ENCODE assay signal across 19 mouse cellular contexts in genomic region chr2:7017384-7018113, GRCm38 (mm10).
"Had no signal": no experiment of that assay in that cellular context is flagged by ENCODE, and none has a peak within 500 bp of the region (broad histone marks: within the 10 kb centered on the region; RNA-seq: fewer than 3 reads in every experiment).

No protein-coding gene starts in this region.

- DNase-seq: lung, adult 18-20 months; lung, embryonic 14.5 days; lung, postnatal 10 days; lung, postnatal 4 days; midbrain, embryonic 14.5 days; retina, postnatal 1 day; right cerebral cortex, adult 18-20 months; right cerebral cortex, postnatal 25 days; right cerebral cortex, postnatal 4 days; spleen, adult 18-20 months; thymus, adult 18-20 months; thymus, postnatal 14 days; thymus, postnatal 36 days had no signal

- H3K9me3 ChIP-seq: liver, embryonic 15.5 days; midbrain, embryonic 10.5 days; midbrain, embryonic 12.5 days; neural tube, embryonic 12.5 days had no signal

- H3K4me1 ChIP-seq: liver, embryonic 15.5 days; neural tube, embryonic 12.5 days had no signal

- H3K36me3 ChIP-seq: liver, embryonic 15.5 days; midbrain, embryonic 10.5 days; midbrain, embryonic 12.5 days; neural tube, embryonic 12.5 days had no signal

- H3K4me2 ChIP-seq: liver, embryonic 15.5 days; lung, embryonic 14.5 days; midbrain, embryonic 12.5 days; neural tube, embryonic 12.5 days had no signal

- ATAC-seq: midbrain, embryonic 16.5 days had no signal

- H3K27ac ChIP-seq: liver, embryonic 15.5 days; midbrain, embryonic 10.5 days; midbrain, embryonic 12.5 days; neural tube, embryonic 12.5 days had no signal

- H3K9ac ChIP-seq: liver, embryonic 15.5 days; lung, embryonic 14.5 days; midbrain, embryonic 12.5 days; neural tube, embryonic 12.5 days had no signal

- H3K27me3 ChIP-seq: liver, embryonic 15.5 days; midbrain, embryonic 12.5 days; neural tube, embryonic 12.5 days had no signal

- H3K4me3 ChIP-seq: liver, embryonic 15.5 days; midbrain, embryonic 10.5 days; midbrain, embryonic 12.5 days; myocyte; neural tube, embryonic 12.5 days had no signal
